Mouse (Mus musculus) layer of hippocampus, postnatal 10 days (tissue): ENCODE measurements at regions not wholly inside any gene's neighbourhood (a gene's known extent, or its start where the extent isn't known, plus 50 kb on each side); places are given as distances from the start of the nearest gene placed in this dataset.
A peak's percentile ranks its signal among the peaks of the same experiment; 100 is the strongest.
"Not testable (repeated sequence)": the region's sequence is repeated elsewhere in the genome, so short reads cannot be mapped to it uniquely, and the experiment has no call there.

ENCODE experiments used
- DNase-seq, 2 experiments: peaks; one replicate each; pipeline ENCODE4 v3.0.0; 2021; ENCODE audit warnings: low spot score in 2 of 2

GRCm38 (mm10) chr9:11441241-11441997 lies 536.8 kb upstream of the Cntn5 start:
- DNase-seq = not testable (repeated sequence)

- no peak for DNase-seq
Observed at GRCm38 (mm10) chr9:11436443-11437167, 532.0 kb upstream of the Cntn5 start.

DNA sequence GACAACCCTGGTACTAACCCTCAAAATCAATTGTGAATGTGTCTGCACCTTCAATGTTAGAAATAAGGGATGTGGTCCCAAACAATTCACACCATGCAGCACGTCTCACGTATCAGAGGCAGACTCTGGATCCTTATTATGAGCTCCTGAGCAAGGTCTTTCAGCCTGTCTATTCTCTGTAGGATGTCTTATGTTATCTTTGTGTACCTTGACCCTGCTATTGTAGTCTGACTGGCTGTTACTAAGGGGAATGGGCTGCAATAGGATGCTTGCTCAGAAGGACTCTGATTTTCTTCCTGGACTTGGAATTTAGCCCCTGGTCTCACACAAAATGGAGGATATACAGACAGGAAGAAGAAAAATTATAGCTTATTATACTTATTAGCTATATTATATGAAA lies 531.4 kb upstream of the Cntn5 start:
- DNase-seq = no peak

DNA sequence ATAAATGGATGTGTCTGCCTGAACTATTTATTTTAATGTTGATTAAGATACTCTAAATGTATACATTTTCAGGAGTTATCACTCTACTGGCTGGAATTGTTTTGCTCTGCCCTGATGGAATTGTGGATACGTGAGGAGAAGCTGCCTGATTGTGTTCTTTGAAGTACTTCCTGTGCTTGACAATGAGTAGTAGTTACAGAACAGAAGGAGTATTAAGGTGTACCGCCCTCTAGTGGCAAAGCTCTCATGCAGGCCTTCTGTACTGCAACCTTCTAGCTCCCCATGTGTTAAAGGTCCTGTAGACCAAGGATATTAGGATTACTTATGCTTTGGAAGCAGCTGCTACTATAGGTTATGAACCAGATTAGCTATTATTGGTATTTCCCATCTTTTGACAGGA lies 530.4 kb upstream of the Cntn5 start:
- peak; percentile 10 to 21 for DNase-seq

DNA sequence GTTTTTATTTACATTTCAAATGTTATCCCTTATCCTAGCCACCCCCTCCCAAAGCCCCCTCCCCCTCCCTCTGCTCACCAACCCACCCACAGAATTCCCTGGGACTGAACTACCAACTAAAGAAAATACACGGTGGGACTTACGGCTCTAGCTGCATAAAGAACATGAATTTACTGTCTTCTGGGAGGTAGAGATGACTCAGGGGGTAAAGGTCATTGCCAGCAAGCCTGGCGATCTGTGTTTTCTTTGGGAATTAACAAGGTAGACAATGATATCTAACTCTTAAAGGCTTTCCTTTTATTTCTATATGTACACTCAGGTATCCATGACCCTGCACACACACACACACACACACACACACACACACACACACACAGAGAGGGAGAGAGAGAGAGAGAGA lies 521.9 kb upstream of the Cntn5 start:
- no peak for DNase-seq

GRCm38 (mm10) chr9:11396829-11397228 lies 492.3 kb upstream of the Cntn5 start:
- no peak for DNase-seq

- no peak for DNase-seq
Observed at GRCm38 (mm10) chr9:11381648-11382075, 477.1 kb upstream of the Cntn5 start.

- no peak for DNase-seq
Observed at GRCm38 (mm10) chr9:11380531-11380930, 476.0 kb upstream of the Cntn5 start.

DNA sequence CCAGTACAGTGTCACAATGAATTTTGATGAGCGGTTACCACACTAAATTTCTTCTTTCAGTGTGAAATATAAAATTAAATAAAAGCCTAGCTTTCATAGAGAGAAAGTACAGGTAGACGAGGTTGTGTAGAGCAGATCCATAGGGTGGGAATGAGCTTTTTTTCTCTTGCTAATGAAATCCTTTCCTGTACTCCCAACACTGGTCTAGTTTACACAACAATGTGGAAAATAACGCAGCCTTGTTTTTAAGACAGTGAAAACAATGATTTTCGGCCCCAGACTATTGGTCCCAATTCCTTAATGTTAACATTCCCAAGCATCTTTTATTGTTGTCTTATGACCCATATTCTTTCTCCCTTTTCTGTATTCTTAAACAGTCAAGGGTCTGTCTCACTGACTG lies 473.5 kb upstream of the Cntn5 start:
- no peak for DNase-seq

GRCm38 (mm10) chr9:11377586-11377985 lies 473.0 kb upstream of the Cntn5 start:
- no peak for DNase-seq

GRCm38 (mm10) chr9:11373294-11373903 lies 468.8 kb upstream of the Cntn5 start:
- no peak for DNase-seq

DNA sequence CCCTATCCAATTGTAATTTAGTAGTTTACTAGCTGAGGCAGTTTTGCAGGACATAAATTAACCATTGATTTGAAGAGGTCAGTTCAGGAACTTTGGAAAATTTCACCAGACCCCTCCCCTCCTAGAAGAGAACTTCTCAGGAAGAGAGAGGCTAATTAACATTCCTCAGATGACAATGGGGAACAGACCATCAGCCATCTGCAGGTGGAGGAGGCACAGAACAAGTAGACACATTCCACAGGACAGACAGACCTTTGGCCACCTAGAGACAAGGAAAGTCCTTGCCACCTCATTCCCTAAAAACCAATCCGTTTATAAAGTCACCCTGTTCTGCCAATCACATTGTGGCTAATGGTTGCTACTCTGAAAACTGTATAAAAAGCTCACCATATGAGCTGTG lies 463.5 kb upstream of the Cntn5 start:
- no peak for DNase-seq

DNA sequence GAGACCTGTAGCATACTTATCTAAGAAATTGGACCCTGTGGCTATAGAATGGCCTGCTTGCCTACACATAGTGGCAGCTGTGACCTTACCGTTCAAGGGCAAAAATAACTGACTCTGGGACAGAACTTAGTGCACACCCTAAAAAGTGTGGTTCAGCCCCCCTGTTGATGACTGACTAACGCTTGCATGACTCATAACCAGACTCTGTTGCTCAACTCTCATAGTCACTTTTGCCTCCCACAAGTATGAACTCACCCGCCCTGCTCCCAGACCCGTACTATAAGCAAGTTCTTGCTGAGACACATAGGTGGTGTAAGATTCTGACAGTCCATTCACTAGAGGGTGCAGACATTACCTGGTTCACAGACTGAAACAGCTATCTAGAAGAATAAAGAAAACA lies 424.3 kb upstream of the Cntn5 start:
- no peak for DNase-seq

GRCm38 (mm10) chr9:11317221-11317620 lies 412.6 kb upstream of the Cntn5 start:
- no peak for DNase-seq

DNA sequence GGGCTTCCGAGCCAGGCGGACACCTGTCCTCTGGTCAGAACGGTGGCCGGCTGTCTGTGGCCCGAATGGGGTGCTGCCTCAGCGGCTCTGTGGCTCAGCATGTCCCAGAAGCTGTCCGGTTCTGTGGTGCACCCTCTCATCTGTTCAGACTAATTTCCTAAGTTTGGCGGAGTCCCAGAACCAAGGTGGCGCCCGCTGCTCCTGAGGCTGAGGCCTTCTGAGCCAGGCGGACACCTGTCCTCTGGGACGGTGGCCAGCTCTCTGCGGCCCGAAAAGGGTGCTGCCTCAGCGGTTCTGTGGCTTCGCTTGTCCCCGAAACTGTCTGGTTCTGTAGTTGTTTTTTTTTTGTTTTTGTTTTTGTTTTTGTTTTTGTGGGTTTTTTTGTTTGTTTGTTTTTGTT lies 392.5 kb upstream of the Cntn5 start:
- DNase-seq = not testable (repeated sequence)

GRCm38 (mm10) chr9:11285135-11285534 lies 380.6 kb upstream of the Cntn5 start:
- no peak for DNase-seq

DNA sequence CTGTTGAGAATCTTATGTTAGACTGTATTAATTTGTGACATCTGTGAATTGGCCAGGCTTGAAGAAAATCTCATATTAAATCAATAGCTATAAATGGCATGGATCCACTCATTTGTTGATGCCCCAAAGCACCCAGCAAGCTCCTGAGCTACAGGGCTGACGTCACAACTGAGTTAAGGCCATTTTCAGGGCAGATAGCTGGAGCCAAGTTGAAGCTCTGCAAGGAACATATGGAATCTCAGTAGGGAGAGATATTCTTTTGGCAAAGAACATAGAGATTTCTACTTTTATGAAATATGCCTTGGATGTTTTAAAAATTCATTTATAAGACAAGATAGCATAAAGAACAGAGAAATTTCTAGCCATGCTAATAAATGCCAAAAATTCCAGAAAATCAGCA lies 380.0 kb upstream of the Cntn5 start:
- no peak for DNase-seq

GRCm38 (mm10) chr9:11279409-11280127 lies 375.0 kb upstream of the Cntn5 start:
- DNase-seq = no peak

DNA sequence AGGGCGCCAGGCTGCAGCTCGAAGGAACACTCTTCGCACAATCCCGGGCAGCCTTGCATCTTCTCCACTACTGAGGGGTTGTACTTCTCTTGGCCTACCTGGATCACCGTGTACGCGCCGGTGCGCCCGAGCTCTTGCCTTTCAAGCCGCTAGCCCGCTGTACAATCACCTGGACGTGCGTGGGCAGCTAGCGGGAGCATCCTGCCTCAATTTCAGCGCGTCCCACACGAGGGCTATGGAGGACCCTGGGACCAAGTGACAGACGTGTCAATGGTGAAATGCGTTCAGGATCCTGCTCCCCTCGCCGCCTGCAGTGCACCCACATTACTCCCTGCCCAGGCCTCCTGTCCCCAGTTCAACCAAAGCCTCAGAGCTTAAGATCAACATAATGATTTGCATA lies 373.2 kb upstream of the Cntn5 start:
- no peak for DNase-seq

DNA sequence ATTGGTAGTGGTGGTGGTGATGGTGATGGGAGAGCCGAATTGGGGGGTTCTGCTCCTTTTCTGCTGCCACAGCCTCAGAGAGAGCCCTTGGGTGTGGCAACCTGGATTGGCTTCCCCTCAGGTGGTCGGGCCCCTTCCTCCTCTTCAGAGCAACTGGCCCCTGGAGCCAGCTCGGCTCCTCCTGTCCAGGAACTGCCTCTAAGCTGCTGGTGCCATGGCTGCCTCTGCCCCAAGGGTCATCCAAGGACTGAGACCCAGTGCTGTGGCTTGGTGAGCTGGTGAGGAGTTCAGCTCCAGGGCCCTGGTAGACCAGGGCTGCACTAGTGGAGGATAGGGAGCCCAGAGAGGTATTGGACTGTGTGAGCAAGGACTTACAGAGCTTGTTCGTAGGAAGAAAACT lies 372.4 kb upstream of the Cntn5 start:
- no peak for DNase-seq

- no peak for DNase-seq
Observed at GRCm38 (mm10) chr9:11256848-11257247, 352.3 kb upstream of the Cntn5 start.

DNA sequence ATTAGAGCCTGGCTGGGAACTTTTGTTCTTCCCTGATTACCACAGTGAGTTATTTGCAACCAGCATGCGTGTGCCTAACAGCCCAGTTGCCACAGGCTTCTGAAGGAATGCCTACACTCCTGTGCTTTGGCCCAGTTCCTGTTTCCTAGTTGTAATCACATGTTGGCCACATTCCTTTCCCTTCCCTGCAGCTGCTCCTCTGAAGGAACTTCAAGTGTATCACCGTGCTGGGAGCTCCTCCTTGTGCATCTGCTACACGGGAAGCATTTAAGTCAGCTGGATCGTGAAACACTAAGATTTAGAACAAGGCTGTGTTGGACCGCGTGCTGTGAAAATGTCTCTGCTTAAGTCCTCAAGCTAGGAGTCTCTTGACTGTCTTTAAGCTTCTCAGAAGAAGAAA lies 302.3 kb upstream of the Cntn5 start:
- peak; percentile 15 to 31 for DNase-seq
